18 mouse cellular contexts compared by ENCODE assay signal in genomic region chr10:4211067-4211447, GRCm38 (mm10). TPM values are rescaled to one million over a fixed set of nuclear protein-coding genes. Genes with fewer than 3 reads are reported as not detected.
DNase-seq lines count a peak whose midpoint lies in the region; ATAC-seq and TF ChIP-seq lines count a peak whose summit lies in the region.
"Had no signal": no experiment of that assay in that cellular context is flagged by ENCODE, and none has a peak within 500 bp of the region (broad histone marks: within the 10 kb centered on the region; RNA-seq: fewer than 3 reads in every experiment).

No protein-coding gene starts in this region.

- H3K9me3 ChIP-seq in forebrain, embryonic 10.5 days: no peaks in the 10 kb centered on the region
- H3K9me3 ChIP-seq in forebrain, embryonic 13.5 days (replicated peaks): no peaks in the 10 kb centered on the region
- H3K9me3 ChIP-seq in kidney, embryonic 14.5 days (ENCODE audit: control insufficient read depth, low read length): no peaks in the 10 kb centered on the region
- peaks cover 3% of the 10 kb centered on the region; the same call in 1 of the 2 replicates for H3K9me3 ChIP-seq in stomach, embryonic 14.5 days (ENCODE audit: control insufficient read depth, low read depth, low read length)
- H3K9me3 ChIP-seq in stomach, postnatal 0 days (ENCODE audit: control insufficient read depth, low read length): no peaks in the 10 kb centered on the region
- H3K9me3 ChIP-seq: G1E; midbrain, embryonic 15.5 days had no signal

- no peak overlapping the region for H3K4me3 ChIP-seq in forebrain, embryonic 10.5 days
- no peak overlapping the region for H3K4me3 ChIP-seq in forebrain, embryonic 13.5 days
- no peak overlapping the region; the same call in 1 of the 2 replicates for H3K4me3 ChIP-seq in kidney, embryonic 14.5 days (ENCODE audit: low read length)
- H3K4me3 ChIP-seq in stomach, embryonic 14.5 days (ENCODE audit: low read depth, low read length): no peak overlapping the region
- no peak overlapping the region for H3K4me3 ChIP-seq in stomach, postnatal 0 days (ENCODE audit: low read depth, low read length)
- H3K4me3 ChIP-seq: erythroblast, embryonic 14.5 days; midbrain, embryonic 15.5 days had no signal

- no peak for TF ChIP-seq CTCF in stomach, postnatal 0 days (IDR thresholded peaks at IDR 0.05; ENCODE audit: low read depth)

- ATAC-seq in forebrain, embryonic 13.5 days: no peak
- peak; percentile 18; the same call in 1 of the 2 replicates for ATAC-seq in kidney, embryonic 14.5 days (ENCODE audit: low FRiP score, low TSS enrichment)
- ATAC-seq in stomach, embryonic 14.5 days (ENCODE audit: insufficient number of reproducible peaks, insufficient read depth, low FRiP score, low read depth): no peak
- ATAC-seq in stomach, postnatal 0 days (ENCODE audit: low FRiP score, low TSS enrichment): no peak
- ATAC-seq: CD4-positive, CD25-positive, alpha-beta regulatory T cell, adult 4 months; midbrain, embryonic 15.5 days had no signal

- no peak overlapping the region for H3K4me2 ChIP-seq in forebrain, embryonic 13.5 days
- H3K4me2 ChIP-seq in kidney, embryonic 14.5 days (replicated peaks; ENCODE audit: low read depth, low read length): peak overlapping the region; percentile 51
- peak overlapping the region; percentile 35; the same call in 1 of the 2 replicates for H3K4me2 ChIP-seq in stomach, embryonic 14.5 days (replicated peaks; ENCODE audit: low read depth, low read length)
- H3K4me2 ChIP-seq in stomach, postnatal 0 days (replicated peaks; ENCODE audit: low read depth): no peak overlapping the region

- no peak for TF ChIP-seq EP300 in stomach, postnatal 0 days (optimal IDR thresholded peaks at IDR 0.05)

- peak overlapping the region; percentile 31; the same call in 1 of the 2 replicates for H3K27ac ChIP-seq in forebrain, embryonic 10.5 days
- H3K27ac ChIP-seq in forebrain, embryonic 13.5 days: no peak overlapping the region
- no peak overlapping the region for H3K27ac ChIP-seq in kidney, embryonic 14.5 days (ENCODE audit: low read depth, low read length)
- H3K27ac ChIP-seq in stomach, embryonic 14.5 days (ENCODE audit: low read length): no peak overlapping the region
- H3K27ac ChIP-seq in stomach, postnatal 0 days (replicated peaks): no peak overlapping the region
- H3K27ac ChIP-seq: midbrain, embryonic 15.5 days had no signal

- no peaks in the 10 kb centered on the region for H3K36me3 ChIP-seq in forebrain, embryonic 10.5 days (replicated peaks)
- no peaks in the 10 kb centered on the region for H3K36me3 ChIP-seq in forebrain, embryonic 13.5 days (ENCODE audit: poor library complexity, severe bottlenecking)
- H3K36me3 ChIP-seq in kidney, embryonic 14.5 days (ENCODE audit: control insufficient read depth, insufficient read depth, low read length): no peaks in the 10 kb centered on the region
- H3K36me3 ChIP-seq in stomach, embryonic 14.5 days (ENCODE audit: control insufficient read depth, insufficient read depth, low read length): no peaks in the 10 kb centered on the region
- no peaks in the 10 kb centered on the region for H3K36me3 ChIP-seq in stomach, postnatal 0 days (ENCODE audit: control insufficient read depth, insufficient read depth, low read length)
- H3K36me3 ChIP-seq: G1E; midbrain, embryonic 15.5 days had no signal

- no peak overlapping the region for H3K9ac ChIP-seq in forebrain, embryonic 13.5 days
- no peak overlapping the region for H3K9ac ChIP-seq in kidney, embryonic 14.5 days (ENCODE audit: low read depth, low read length)
- no peak overlapping the region for H3K9ac ChIP-seq in stomach, embryonic 14.5 days (replicated peaks; ENCODE audit: low read depth, low read length)
- no peak overlapping the region for H3K9ac ChIP-seq in stomach, postnatal 0 days (ENCODE audit: low read length)
- H3K9ac ChIP-seq: midbrain, embryonic 15.5 days had no signal

- peaks cover 4% of the 10 kb centered on the region; the same call in 1 of the 2 replicates for H3K27me3 ChIP-seq in forebrain, embryonic 10.5 days (ENCODE audit: poor library complexity, severe bottlenecking)
- H3K27me3 ChIP-seq in forebrain, embryonic 13.5 days: no peaks in the 10 kb centered on the region
- H3K27me3 ChIP-seq in kidney, embryonic 14.5 days (ENCODE audit: control insufficient read depth, insufficient read depth, low read length): no peaks in the 10 kb centered on the region
- H3K27me3 ChIP-seq in stomach, embryonic 14.5 days (ENCODE audit: control insufficient read depth, insufficient read depth, low read length): no peaks in the 10 kb centered on the region
- no peaks in the 10 kb centered on the region for H3K27me3 ChIP-seq in stomach, postnatal 0 days (ENCODE audit: control insufficient read depth, insufficient read depth, low read length)
- H3K27me3 ChIP-seq: midbrain, embryonic 15.5 days had no signal

- H3K4me1 ChIP-seq in forebrain, embryonic 10.5 days: peaks cover 13% of the 10 kb centered on the region
- no peaks in the 10 kb centered on the region for H3K4me1 ChIP-seq in forebrain, embryonic 13.5 days
- 0 out of 2 replicates have a peak, but pooled peaks cover 7% of the 10 kb centered on the region for H3K4me1 ChIP-seq in kidney, embryonic 14.5 days (ENCODE audit: control insufficient read depth, insufficient read depth, low read length)
- no peaks in the 10 kb centered on the region for H3K4me1 ChIP-seq in stomach, embryonic 14.5 days (ENCODE audit: control insufficient read depth, insufficient read depth, low read length)
- H3K4me1 ChIP-seq in stomach, postnatal 0 days (replicated peaks; ENCODE audit: control insufficient read depth, insufficient read depth): no peaks in the 10 kb centered on the region
- H3K4me1 ChIP-seq: midbrain, embryonic 15.5 days had no signal

- 83% methylated on average over 4 of the region's 4 CpGs for WGBS in forebrain, embryonic 10.5 days
- WGBS in forebrain, embryonic 13.5 days: 92% methylated on average over 4 of the region's 4 CpGs
- WGBS in kidney, embryonic 14.5 days: 61% methylated on average over 4 of the region's 4 CpGs
- WGBS in stomach, embryonic 14.5 days: 63% methylated on average over 4 of the region's 4 CpGs
- 64% methylated on average over 4 of the region's 4 CpGs for WGBS in stomach, postnatal 0 days

- no peak for DNase-seq in forebrain, embryonic 10.5 days (ENCODE audit: extremely low spot score, low spot score)
- no peak for DNase-seq in kidney, adult 8-10 months
- no peak for DNase-seq in stomach, postnatal 0 days (ENCODE audit: low spot score)
- DNase-seq in right cerebral cortex, adult 18-20 months: no peak
- no peak for DNase-seq in urinary bladder, adult 2 months (ENCODE audit: low spot score)
- DNase-seq: cerebellum, adult 8-10 months; heart, postnatal 4 days; kidney, postnatal 25 days; liver; lung, adult 18-20 months; thymus, postnatal 14 days had no signal

RNA-seq across cellular contexts. Expression of gene Akap12, which starts 55.1 kb away (rescaled TPM):
- 27.9 and 29.1 TPM in 2 replicates for polyA plus RNA-seq in forebrain, embryonic 10.5 days (2016; fragmentation: Nextera tagmentation; extraction: Ambion mirVana)
- 14.7 and 16.3 TPM in 2 replicates for polyA plus RNA-seq in forebrain, embryonic 13.5 days (2015; fragmentation: Nextera tagmentation; extraction: Ambion mirVana)
- 49.1 and 70.7 TPM in 2 replicates for polyA plus RNA-seq in kidney, embryonic 14.5 days (2014; fragmentation: Nextera tagmentation; extraction: Ambion mirVana)
- polyA plus RNA-seq in stomach, embryonic 14.5 days (2014; fragmentation: Nextera tagmentation; extraction: Ambion mirVana): 59.0 and 64.0 TPM in 2 replicates
- 23.1 and 25.5 TPM in 2 replicates for polyA plus RNA-seq in stomach, postnatal 0 days (2015; fragmentation: Nextera tagmentation; extraction: Ambion mirVana)
- 74.0 and 110 TPM in 2 replicates for polyA plus RNA-seq in urinary bladder, adult 2 months (2012; rRNA removed)
- polyA plus RNA-seq: G1E had no signal

Comparison
In these comparisons a context has a peak if more than half of its experiments do, and no peak if none do; other contexts are left out.
1. H3K4me2 ChIP-seq: peak in kidney, embryonic 14.5 days (single experiment) and stomach, embryonic 14.5 days (single experiment); none in forebrain, embryonic 13.5 days (single experiment) and stomach, postnatal 0 days (single experiment).